Mouse (Mus musculus): ENCODE results near the gene Anks1b. TPM values are rescaled to one million over a fixed set of nuclear protein-coding genes. Genes with fewer than 3 reads are reported as not detected.

Gene Anks1b
- polyA plus RNA-seq, 1 experiment from 2014 or later: 0.25 TPM

DNA sequence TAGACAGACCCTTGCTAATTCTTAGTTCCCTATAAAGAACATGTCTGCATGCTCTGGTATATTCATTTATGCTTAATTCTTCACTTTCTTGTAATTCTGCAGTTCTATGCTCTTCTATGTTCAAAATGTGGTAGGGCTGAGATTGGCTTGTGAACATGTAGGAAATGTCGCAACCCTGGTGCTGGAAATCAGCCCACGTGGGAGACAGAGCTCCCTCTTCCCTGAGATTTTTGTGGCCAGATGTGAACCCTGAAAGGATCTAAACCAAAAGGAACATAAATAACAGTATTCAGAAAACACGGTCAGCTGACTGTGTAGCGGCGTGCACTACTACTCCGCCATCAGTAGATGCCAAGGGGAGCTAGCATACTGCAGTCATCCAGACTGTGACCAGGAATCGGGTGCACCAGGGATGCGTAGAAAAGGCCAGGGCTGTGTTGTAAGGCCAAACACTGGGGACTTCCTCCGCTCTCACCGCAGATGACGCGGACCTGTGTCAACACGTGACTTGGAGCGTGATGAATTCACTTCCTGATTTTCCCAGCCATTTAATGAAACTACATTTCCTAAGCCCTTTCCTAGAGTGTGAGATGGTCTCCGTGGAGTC, 1079.9 kb downstream of the Anks1b start:
- H3K4me2 ChIP-seq: no peak overlapping the region
- no peak overlapping the region for H3K27ac ChIP-seq
- no peaks in the 10 kb centered on the region for H3K36me3 ChIP-seq
- no peaks in the 10 kb centered on the region for H3K27me3 ChIP-seq
- no peak for DNase-seq
- no peak overlapping the region for H3K9ac ChIP-seq
- no peak overlapping the region for H3K4me3 ChIP-seq (replicated peaks)
- no peaks in the 10 kb centered on the region for H3K4me1 ChIP-seq (replicated peaks)
- no peak for ATAC-seq (ENCODE audit: low read depth)
- no peaks in the 10 kb centered on the region for H3K9me3 ChIP-seq (replicated peaks)
- WGBS (ENCODE audit: insufficient replicate concordance): 80% methylated on average over 15 of the region's 15 CpGs

DNA sequence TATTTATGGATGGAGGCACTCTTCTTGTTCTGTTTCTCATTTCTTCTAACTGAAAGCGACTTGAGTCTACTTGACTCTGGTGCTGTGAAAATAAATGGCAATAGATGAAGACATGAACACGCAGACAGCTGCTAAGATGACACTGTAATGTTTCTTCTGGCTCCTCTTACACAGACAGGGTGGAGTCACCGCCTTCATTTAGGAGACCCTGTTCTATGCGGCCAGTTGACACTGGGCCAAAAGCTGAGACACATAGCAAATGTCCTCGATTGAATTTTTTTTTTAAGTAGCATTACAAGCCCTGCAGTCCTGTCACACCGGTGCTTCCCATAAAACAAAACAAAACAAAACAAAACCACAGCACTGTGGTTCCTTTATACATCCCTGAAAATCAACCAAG, 1080.5 kb downstream of the Anks1b start:
- H3K27ac ChIP-seq: no peak overlapping the region
- no peaks in the 10 kb centered on the region for H3K4me1 ChIP-seq (replicated peaks)
- no peaks in the 10 kb centered on the region for H3K36me3 ChIP-seq
- H3K4me2 ChIP-seq: no peak overlapping the region
- DNase-seq (no peak), ATAC-seq (ENCODE audit: low read depth) (no peak)
- 72% methylated on average over 6 of the region's 6 CpGs for WGBS (ENCODE audit: insufficient replicate concordance)
- H3K27me3 ChIP-seq: no peaks in the 10 kb centered on the region
- H3K9ac ChIP-seq: no peak overlapping the region
- H3K4me3 ChIP-seq (replicated peaks): no peak overlapping the region
- H3K9me3 ChIP-seq (replicated peaks): no peaks in the 10 kb centered on the region

GRCm38 (mm10) chr10:90960374-90960773, 1087.1 kb downstream of the Anks1b start:
- 62% methylated on average over 7 of the region's 7 CpGs for WGBS (ENCODE audit: insufficient replicate concordance)
- H3K4me3 ChIP-seq (replicated peaks): no peak overlapping the region
- H3K36me3 ChIP-seq: no peaks in the 10 kb centered on the region

GRCm38 (mm10) chr10:90964511-90964910, 1091.2 kb downstream of the Anks1b start:
- H3K27ac ChIP-seq: no peak overlapping the region
- DNase-seq (no peak), ATAC-seq (ENCODE audit: low read depth) (no peak)
- H3K4me3 ChIP-seq (replicated peaks): no peak overlapping the region
- H3K4me1 ChIP-seq (replicated peaks): peaks cover 3% of the 10 kb centered on the region; the same call in 1 of the 2 replicates
- H3K9ac ChIP-seq: no peak overlapping the region
- 26% methylated on average over 9 of the region's 9 CpGs for WGBS (ENCODE audit: insufficient replicate concordance)
- H3K27me3 ChIP-seq: peaks cover 40% of the 10 kb centered on the region
- no peaks in the 10 kb centered on the region for H3K9me3 ChIP-seq (replicated peaks)
- no peaks in the 10 kb centered on the region for H3K36me3 ChIP-seq
- no peak overlapping the region for H3K4me2 ChIP-seq

More at GRCm38 (mm10) chr10:90960374-90960773, 1087.1 kb downstream of the Anks1b start:
- ATAC-seq (ENCODE audit: low read depth) (no peak), DNase-seq (no peak)
- 0 out of 2 replicates have a peak, but pooled peaks cover under 1% of the 10 kb centered on the region for H3K27me3 ChIP-seq
- H3K27ac ChIP-seq: no peak overlapping the region
- H3K4me1 ChIP-seq (replicated peaks): no peaks in the 10 kb centered on the region
- H3K9me3 ChIP-seq (replicated peaks): no peaks in the 10 kb centered on the region
- no peak overlapping the region for H3K4me2 ChIP-seq
- no peak overlapping the region for H3K9ac ChIP-seq

DNA sequence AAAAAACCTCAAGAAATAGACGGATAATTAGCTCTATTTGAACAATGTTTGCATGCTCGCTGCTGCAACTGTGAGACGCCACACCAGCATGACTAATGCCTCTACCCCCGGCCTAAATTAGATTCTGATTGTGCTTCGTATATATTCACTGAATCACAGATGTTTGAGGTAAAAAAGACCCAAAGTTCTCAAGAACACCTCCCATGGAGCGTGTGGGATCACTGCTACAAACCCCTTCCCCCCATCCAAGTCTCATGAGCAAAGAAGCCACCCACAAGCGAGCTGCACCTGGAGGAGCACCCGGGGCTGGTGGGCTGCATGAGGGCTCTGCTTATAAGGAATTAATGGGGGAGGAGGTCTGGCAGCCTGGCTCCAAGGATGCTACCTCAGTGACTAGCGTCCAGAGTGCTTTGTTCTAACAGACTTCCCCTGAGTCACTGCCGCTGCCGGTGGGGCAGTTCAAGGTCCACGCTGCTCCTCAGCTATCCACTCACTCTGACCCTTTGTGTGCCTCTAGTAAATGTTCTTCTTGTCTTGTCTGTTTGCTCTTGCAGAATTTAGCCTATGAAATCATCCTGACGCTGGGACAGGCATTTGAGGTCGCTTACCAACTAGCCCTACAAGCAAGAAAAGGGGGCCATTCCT, 1092.5 kb downstream of the Anks1b start:
- Histone ChIP-seq H3K9ac (no peak overlapping the region), H3K4me1 (replicated peaks) (peaks cover 9% of the 10 kb centered on the region), H3K4me3 (replicated peaks) (no peak overlapping the region), H3K27ac (no peak overlapping the region), H3K36me3 (no peaks in the 10 kb centered on the region), H3K4me2 (no peak overlapping the region), H3K9me3 (replicated peaks) (no peaks in the 10 kb centered on the region), H3K27me3 (peaks cover 51% of the 10 kb centered on the region)
- DNase-seq (no peak), ATAC-seq (ENCODE audit: low read depth) (no peak)
- 37% methylated on average over 14 of the region's 14 CpGs for WGBS (ENCODE audit: insufficient replicate concordance)

- ATAC-seq (ENCODE audit: low read depth) (no peak), DNase-seq (no peak)
- H3K9me3 ChIP-seq (replicated peaks): no peaks in the 10 kb centered on the region
- no peak overlapping the region for H3K4me3 ChIP-seq (replicated peaks)
- no peaks in the 10 kb centered on the region for H3K36me3 ChIP-seq
- H3K27ac ChIP-seq: no peak overlapping the region
- peaks cover 54% of the 10 kb centered on the region for H3K27me3 ChIP-seq
- no peak overlapping the region for H3K9ac ChIP-seq
- H3K4me2 ChIP-seq: no peak overlapping the region
- peaks cover 9% of the 10 kb centered on the region for H3K4me1 ChIP-seq (replicated peaks)
- WGBS (ENCODE audit: insufficient replicate concordance): 10% methylated on average over 9 of the region's 9 CpGs
Observed at GRCm38 (mm10) chr10:90966821-90967220, 1093.5 kb downstream of the Anks1b start.

GRCm38 (mm10) chr10:90968247-90968646, 1094.9 kb downstream of the Anks1b start:
- DNase-seq: no peak
- Histone ChIP-seq H3K27me3 (peaks cover 54% of the 10 kb centered on the region), H3K9me3 (replicated peaks) (no peaks in the 10 kb centered on the region), H3K4me1 (replicated peaks) (peaks cover 9% of the 10 kb centered on the region), H3K27ac (no peak overlapping the region), H3K36me3 (no peaks in the 10 kb centered on the region), H3K4me2 (no peak overlapping the region), H3K4me3 (replicated peaks) (no peak overlapping the region), H3K9ac (no peak overlapping the region)
- WGBS (ENCODE audit: insufficient replicate concordance): 81% methylated on average over 10 of the region's 10 CpGs
- ATAC-seq (ENCODE audit: low read depth): no peak

DNA sequence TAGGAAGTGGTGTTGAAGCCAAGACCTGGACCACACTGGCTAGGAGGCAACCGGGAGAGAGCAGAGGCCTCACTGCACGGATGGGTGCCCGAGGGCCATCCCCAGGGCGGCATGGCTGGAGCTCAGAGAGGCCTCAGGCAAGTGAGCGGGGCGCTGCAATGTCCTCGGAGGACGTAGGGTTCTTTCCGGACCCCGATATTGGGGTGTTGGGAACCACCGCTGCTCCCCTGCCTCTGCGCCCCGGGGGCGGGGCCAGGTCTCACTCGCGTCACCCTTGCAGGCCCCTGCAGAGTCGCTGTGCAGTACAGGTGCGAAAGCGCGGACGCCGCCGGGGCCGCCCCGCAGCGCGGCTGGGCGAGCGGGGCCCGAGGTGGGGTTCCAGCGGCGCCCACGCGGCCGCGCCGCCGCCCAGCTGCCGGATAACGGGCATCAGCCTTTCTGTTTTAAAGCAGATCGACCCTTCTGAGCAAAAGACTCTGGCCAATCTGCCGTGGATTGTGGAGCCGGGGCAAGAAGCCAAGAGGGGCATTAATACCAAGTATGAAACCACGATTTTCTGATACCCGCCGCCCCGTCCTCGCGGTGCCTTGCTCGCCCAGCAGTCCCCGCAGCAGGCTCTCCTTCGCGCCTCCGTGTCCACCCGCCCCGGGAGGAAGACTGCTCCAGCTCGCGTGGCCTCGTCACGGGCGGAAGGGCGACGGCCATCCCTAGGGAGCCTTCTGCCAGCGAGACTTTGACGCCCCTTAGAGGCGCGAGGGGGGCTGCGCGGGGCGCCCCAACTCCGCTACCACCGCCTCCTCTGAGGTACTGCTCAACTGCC, 1096.3 kb downstream of the Anks1b start:
- Histone ChIP-seq H3K4me1 (replicated peaks) (peaks cover 9% of the 10 kb centered on the region), H3K4me2 (peak overlapping the region; percentile 67), H3K9ac (no peak overlapping the region), H3K36me3 (no peaks in the 10 kb centered on the region), H3K27me3 (peaks cover 54% of the 10 kb centered on the region), H3K4me3 (replicated peaks) (peak overlapping the region; percentile 46), H3K9me3 (replicated peaks) (no peaks in the 10 kb centered on the region), H3K27ac (no peak overlapping the region)
- DNase-seq: no peak
- 5% methylated on average over 72 of the region's 72 CpGs for WGBS (ENCODE audit: insufficient replicate concordance)
- ATAC-seq (ENCODE audit: low read depth): no peak

GRCm38 (mm10) chr10:90970560-90970959, 1097.3 kb downstream of the Anks1b start:
- ATAC-seq (ENCODE audit: low read depth): no peak
- WGBS (ENCODE audit: insufficient replicate concordance): 35% methylated on average over 4 of the region's 4 CpGs

DNA sequence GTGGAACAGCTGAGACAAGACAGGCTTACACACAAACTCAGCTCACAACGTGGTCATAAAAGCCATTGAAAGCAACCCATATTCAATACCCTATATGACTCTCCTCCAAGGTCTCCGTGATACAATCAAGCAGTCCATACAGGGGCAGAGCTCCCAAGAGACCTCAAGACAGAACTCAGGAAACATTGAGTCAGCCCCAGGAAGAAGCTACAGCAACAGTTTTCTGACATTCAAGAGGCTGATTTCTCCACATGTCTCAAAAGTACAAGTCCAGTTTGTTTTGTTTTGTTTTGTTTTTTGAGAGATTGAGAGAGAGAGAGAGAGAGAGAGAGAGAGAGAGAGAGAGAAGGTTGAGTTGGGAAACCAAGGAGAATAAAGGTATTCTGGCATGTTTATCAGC, 1100.8 kb downstream of the Anks1b start:
- Histone ChIP-seq H3K36me3 (no peaks in the 10 kb centered on the region), H3K4me3 (replicated peaks) (no peak overlapping the region), H3K27ac (no peak overlapping the region), H3K9me3 (replicated peaks) (no peaks in the 10 kb centered on the region), H3K4me2 (no peak overlapping the region), H3K27me3 (peaks cover 18% of the 10 kb centered on the region), H3K9ac (no peak overlapping the region), H3K4me1 (replicated peaks) (peaks cover 9% of the 10 kb centered on the region)
- 46% methylated on average over 2 of the region's 2 CpGs for WGBS (ENCODE audit: insufficient replicate concordance)
- no peak for ATAC-seq (ENCODE audit: low read depth)
- DNase-seq: no peak

More at GRCm38 (mm10) chr10:90970560-90970959, 1097.3 kb downstream of the Anks1b start:
- no peak overlapping the region for H3K9ac ChIP-seq
- H3K4me1 ChIP-seq (replicated peaks): peaks cover 9% of the 10 kb centered on the region
- no peak overlapping the region for H3K27ac ChIP-seq
- no peak overlapping the region for H3K4me3 ChIP-seq (replicated peaks)
- no peak for DNase-seq
- H3K9me3 ChIP-seq (replicated peaks): no peaks in the 10 kb centered on the region
- no peak overlapping the region for H3K4me2 ChIP-seq
- peaks cover 51% of the 10 kb centered on the region for H3K27me3 ChIP-seq
- no peaks in the 10 kb centered on the region for H3K36me3 ChIP-seq

GRCm38 (mm10) chr10:90974491-90974890, 1101.2 kb downstream of the Anks1b start:
- H3K4me2 ChIP-seq: no peak overlapping the region
- DNase-seq (no peak), ATAC-seq (ENCODE audit: low read depth) (no peak)
- H3K27me3 ChIP-seq: peaks cover 14% of the 10 kb centered on the region
- H3K9me3 ChIP-seq (replicated peaks): no peaks in the 10 kb centered on the region
- peaks cover 7% of the 10 kb centered on the region for H3K4me1 ChIP-seq (replicated peaks)
- WGBS (ENCODE audit: insufficient replicate concordance): 58% methylated on average over 6 of the region's 6 CpGs
- H3K27ac ChIP-seq: no peak overlapping the region
- H3K4me3 ChIP-seq (replicated peaks): no peak overlapping the region
- H3K9ac ChIP-seq: no peak overlapping the region
- H3K36me3 ChIP-seq: no peaks in the 10 kb centered on the region

All from liver, embryonic 13.5 days (tissue).